Mouse (Mus musculus) CD4-positive, CD25-positive, alpha-beta regulatory T cell, adult 2 months (primary cell): Measurements from ENCODE around the gene Casr.

ENCODE experiments used
- DNase-seq: peaks from one replicate; pipeline ENCODE4 v3.0.0-alpha.2; 2012; ENCODE audit warnings: low read depth, low spot score

Casr gene

GRCm38 (mm10) chr16:36523095-36523494 lies 38.8 kb downstream of the Casr start:
- no peak for DNase-seq

- no peak for DNase-seq
Measured at GRCm38 (mm10) chr16:36516355-36516754, 45.6 kb downstream of the Casr start.

- no peak for DNase-seq
Measured at GRCm38 (mm10) chr16:36507300-36507699, 54.6 kb downstream of the Casr start.

GRCm38 (mm10) chr16:36506827-36507226 lies 55.1 kb downstream of the Casr start:
- DNase-seq: no peak

- DNase-seq: peak; percentile 6
Measured at GRCm38 (mm10) chr16:36505913-36506312, 56.0 kb downstream of the Casr start.

- no peak for DNase-seq
Measured at GRCm38 (mm10) chr16:36505134-36505533, 56.8 kb downstream of the Casr start.

GRCm38 (mm10) chr16:36502286-36502685 lies 59.7 kb downstream of the Casr start:
- no peak for DNase-seq

- DNase-seq: no peak
Measured at GRCm38 (mm10) chr16:36492420-36492819, 69.5 kb downstream of the Casr start.

- DNase-seq: peak; percentile 88
Measured at GRCm38 (mm10) chr16:36476866-36477265, 85.1 kb downstream of the Casr start.

- no peak for DNase-seq
Measured at GRCm38 (mm10) chr16:36475530-36475929, 86.4 kb downstream of the Casr start.

- no peak for DNase-seq
Measured at GRCm38 (mm10) chr16:36474849-36475248, 87.1 kb downstream of the Casr start.

GRCm38 (mm10) chr16:36473217-36474216 lies 88.4 kb downstream of the Casr start:
- peak; percentile 66 for DNase-seq

- DNase-seq: no peak
Measured at GRCm38 (mm10) chr16:36471066-36471633, 90.8 kb downstream of the Casr start.

- peak; percentile 74 for DNase-seq
Measured at GRCm38 (mm10) chr16:36469955-36470478, 91.9 kb downstream of the Casr start.

GRCm38 (mm10) chr16:36469367-36469766 lies 92.6 kb downstream of the Casr start:
- no peak for DNase-seq

- peak; percentile 52 for DNase-seq
Measured at GRCm38 (mm10) chr16:36468862-36469261, 93.1 kb downstream of the Casr start.

- DNase-seq: no peak
Measured at GRCm38 (mm10) chr16:36467936-36468335, 94.0 kb downstream of the Casr start.

- DNase-seq: no peak
Measured at GRCm38 (mm10) chr16:36465436-36465835, 96.5 kb downstream of the Casr start.

- DNase-seq: no peak
Measured at GRCm38 (mm10) chr16:36464076-36464475, 97.9 kb downstream of the Casr start.

- DNase-seq: no peak
Measured at GRCm38 (mm10) chr16:36460426-36460825, 101.5 kb downstream of the Casr start.

GRCm38 (mm10) chr16:36455342-36455802 lies 106.6 kb downstream of the Casr start, which contains the start of gene Stfa3:
Gene Stfa3 (minus strand): TSS chr16:36455392.
- no peak for DNase-seq
